In the genomic region with DNA sequence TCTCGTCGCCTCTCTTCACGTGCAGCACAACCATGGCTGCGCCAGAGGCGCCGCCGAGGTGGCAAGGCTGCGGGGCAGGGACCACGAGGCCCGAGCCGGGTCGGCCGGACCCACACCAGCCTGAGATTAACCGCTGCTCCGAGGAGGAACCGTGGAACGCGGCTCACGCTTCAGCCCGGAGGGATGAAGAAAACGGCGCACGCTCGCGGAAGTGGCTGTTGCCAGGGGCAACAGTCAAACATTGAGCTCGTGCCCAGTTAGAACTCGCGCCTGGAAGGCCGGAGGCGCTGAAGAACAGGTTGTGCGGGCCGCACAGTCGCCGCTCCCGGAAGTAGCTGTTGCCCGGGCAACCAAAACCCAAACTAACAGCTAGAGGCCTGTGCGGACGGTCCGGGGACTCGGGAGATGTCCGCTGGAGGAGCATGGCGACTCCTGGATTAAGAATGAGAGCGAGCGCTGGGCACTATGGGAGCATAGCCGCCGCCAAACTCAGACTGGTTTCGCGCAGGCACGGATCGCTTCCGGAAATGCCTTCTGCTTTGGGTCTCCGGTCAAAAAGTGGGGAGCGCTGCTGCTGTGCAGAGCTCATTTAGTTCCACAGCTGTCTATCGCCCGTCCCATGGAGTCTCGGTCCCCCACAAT, we compare ENCODE assay signal across 8 mouse cellular contexts. TPM values are rescaled to one million over a fixed set of nuclear protein-coding genes. Genes with fewer than 3 reads are reported as not detected.
DNase-seq lines count a peak whose midpoint lies in the region; ATAC-seq lines count a peak whose summit lies in the region.

A gene (minus strand): TSS at position 428 of the 642 bp plus-strand sequence.

- WGBS in hindbrain, embryonic 11.5 days: under 1% methylated on average over 56 of the region's 56 CpGs

- no peaks in the 10 kb centered on the region for H3K9me3 ChIP-seq in hindbrain, embryonic 11.5 days (ENCODE audit: control insufficient read depth, low read length)

- H3K4me2 ChIP-seq in hindbrain, embryonic 11.5 days (replicated peaks; ENCODE audit: low read depth, low read length): peak within 1 kb of the TSS; percentile 82

- peak within 1 kb of the TSS; percentile 80 for H3K9ac ChIP-seq in hindbrain, embryonic 11.5 days (ENCODE audit: low read depth, low read length)

- no peaks in the 10 kb centered on the region for H3K27me3 ChIP-seq in hindbrain, embryonic 11.5 days (ENCODE audit: control insufficient read depth, insufficient read depth, low read length)

- peak within 1 kb of the TSS; percentile 80 for H3K4me3 ChIP-seq in hindbrain, embryonic 11.5 days (ENCODE audit: low read depth, low read length)

- no peaks in the 10 kb centered on the region for H3K36me3 ChIP-seq in hindbrain, embryonic 11.5 days (ENCODE audit: control insufficient read depth, insufficient read depth, low read length)

- peak; percentile 95 for DNase-seq in Muller cell, postnatal 12 days (ENCODE audit: inconsistent ontology term)
- peak; percentile 94 for DNase-seq in cerebellum, adult 9-11 months
- peak; percentile 88 to 95 for DNase-seq in frontal cortex, adult 2 months (ENCODE audit: extremely low spot score in 1 of 2, low spot score in 1 of 2)
- DNase-seq in hindbrain, embryonic 11.5 days (ENCODE audit: low spot score): peak; percentile 98
- peak; percentile 95 for DNase-seq in layer of hippocampus, postnatal 10 days (ENCODE audit: low spot score in 2 of 2)
- DNase-seq in lung, postnatal 10 days: peak; percentile 95
- DNase-seq in ovary, postnatal 36 days (ENCODE audit: low spot score): peak; percentile 92
- peak; percentile 92 for DNase-seq in thymus, postnatal 25 days

- no peaks in the 10 kb centered on the region for H3K4me1 ChIP-seq in hindbrain, embryonic 11.5 days (replicated peaks; ENCODE audit: control insufficient read depth, insufficient read depth, low read length)

- ATAC-seq in hindbrain, embryonic 11.5 days (ENCODE audit: low FRiP score): peak; percentile 98

- peak within 1 kb of the TSS; percentile 81 for H3K27ac ChIP-seq in hindbrain, embryonic 11.5 days (ENCODE audit: low read depth, low read length)

RNA-seq across cellular contexts. Expression of the gene that starts here (rescaled TPM):
- polyA plus RNA-seq in frontal cortex, adult 2 months (2012; rRNA removed): 35.6 and 40.2 TPM in 2 replicates
- 53.1 and 57.3 TPM in 2 replicates for polyA plus RNA-seq in hindbrain, embryonic 11.5 days (2014; fragmentation: Nextera tagmentation; extraction: Ambion mirVana)
- total RNA-seq in layer of hippocampus, postnatal 10 days (2021): 10 to 100 TPM; 39.7 to 40.8 TPM

Comparison
In these comparisons a context has a peak if more than half of its experiments do, and no peak if none do; other contexts are left out.
1. Peak in every context shown above with its lines: DNase-seq, ATAC-seq, H3K4me3 ChIP-seq and H3K27ac ChIP-seq.